Mouse (Mus musculus) neural tube, embryonic 13.5 days (tissue): ENCODE results near the gene Cxcl16. TPM values are rescaled to one million over a fixed set of nuclear protein-coding genes. Genes with fewer than 3 reads are reported as not detected.
A peak's percentile ranks its signal among the peaks of the same experiment; 100 is the strongest.
"Not testable (repeated sequence)": the region's sequence is repeated elsewhere in the genome, so short reads cannot be mapped to it uniquely, and the experiment has no call there.

Experiments used
- ATAC-seq: fragments of 200-750 bp; cut with Nextera tagmentation; 2 replicates; pipeline ENCODE4 v1.8.0; 2017; ENCODE audit warnings: low read depth, mild to moderate bottlenecking, moderate TSS enrichment, moderate library complexity
- H3K27ac ChIP-seq: fragments of 300-500 bp; sonication (generic); replicated peaks from 2 replicates; pipeline ENCODE4 v1.5.1; 2015; ENCODE audit warnings: moderate library complexity, mild to moderate bottlenecking, inconsistent platforms
- H3K27me3 ChIP-seq: fragments of 300-500 bp; sonication (generic); 2 replicates; pipeline ENCODE4 v1.6.1; 2015; ENCODE audit warnings: mild to moderate bottlenecking, inconsistent platforms
- H3K36me3 ChIP-seq: fragments of 300-500 bp; sonication (generic); 2 replicates; pipeline ENCODE4 v1.6.1; 2015; ENCODE audit warnings: mild to moderate bottlenecking, inconsistent platforms
- H3K4me1 ChIP-seq: fragments of 300-500 bp; sonication (generic); replicated peaks from 2 replicates; pipeline ENCODE4 v1.6.1; 2015; ENCODE audit warnings: inconsistent platforms
- H3K4me2 ChIP-seq: fragments of 300-500 bp; sonication (generic); 2 replicates; pipeline ENCODE4 v1.6.1; 2015; ENCODE audit warnings: inconsistent platforms, mild to moderate bottlenecking, moderate library complexity
- H3K4me3 ChIP-seq: fragments of 300-500 bp; sonication (generic); 2 replicates; pipeline ENCODE4 v1.5.1; 2015; ENCODE audit warnings: mild to moderate bottlenecking, inconsistent platforms
- H3K9ac ChIP-seq: fragments of 300-500 bp; sonication (generic); 2 replicates; pipeline ENCODE4 v1.6.1; 2015; ENCODE audit warnings: moderate library complexity, mild to moderate bottlenecking, inconsistent platforms
- H3K9me3 ChIP-seq: fragments of 300-500 bp; sonication (generic); 2 replicates; pipeline ENCODE4 v1.6.1; 2016; ENCODE audit warnings: inconsistent platforms
- WGBS: fragments of 180-500 bp; shearing (Covaris S2); methylation state at CpG from one replicate; pipeline ENCODE4 v1.1.7; 2015; 5-methylcytosine and 5-hydroxymethylcytosine counted together
- polyA plus RNA-seq: library from polyadenylated mRNA; unstranded; fragments of >200 nt; fragmentation: Nextera tagmentation; extraction: Ambion mirVana; gene quantifications from 2 replicates; pipeline ENCODE4 v1.2.1, GENCODE M21; 2015

Cxcl16 gene
- polyA plus RNA-seq, 1 experiment from 2014 or later, result 8.9 TPM

GRCm38 (mm10) chr11:70473291-70473690 is 13.5 kb upstream of the Cxcl16 start:
- H3K4me1 ChIP-seq, H3K27ac ChIP-seq, H3K4me3 ChIP-seq, H3K9me3 ChIP-seq, H3K27me3 ChIP-seq, ATAC-seq, H3K4me2 ChIP-seq, H3K9ac ChIP-seq, H3K36me3 ChIP-seq: not testable (repeated sequence)
- 92% methylated on average over 5 of the region's 5 CpGs for WGBS

DNA sequence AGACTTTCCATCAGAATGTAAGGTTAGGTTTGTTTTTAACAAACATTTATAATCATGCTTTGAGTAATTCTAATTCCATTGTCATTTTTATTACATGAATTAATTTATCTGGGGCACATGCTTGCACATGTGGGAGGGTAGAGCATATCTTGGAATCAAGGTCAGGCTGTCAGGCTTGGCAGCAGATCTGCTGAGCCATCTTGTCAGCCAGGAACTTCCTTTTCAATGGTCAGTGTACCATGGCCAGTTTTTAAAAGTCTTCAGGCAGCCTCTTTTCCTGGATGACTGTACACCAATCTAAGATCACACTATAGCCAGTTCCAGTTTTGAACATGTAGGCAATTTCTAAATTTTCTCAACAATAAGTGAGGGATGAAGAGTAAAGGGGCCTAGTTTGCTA is 12.9 kb upstream of the Cxcl16 start:
- Histone ChIP-seq H3K4me1 (no peaks in the 10 kb centered on the region), H3K27me3 (no peaks in the 10 kb centered on the region), H3K9ac (no peak overlapping the region), H3K4me3 (no peak overlapping the region), H3K9me3 (no peaks in the 10 kb centered on the region), H3K4me2 (no peak overlapping the region), H3K36me3 (no peaks in the 10 kb centered on the region), H3K27ac (no peak overlapping the region)
- no peak for ATAC-seq

DNA sequence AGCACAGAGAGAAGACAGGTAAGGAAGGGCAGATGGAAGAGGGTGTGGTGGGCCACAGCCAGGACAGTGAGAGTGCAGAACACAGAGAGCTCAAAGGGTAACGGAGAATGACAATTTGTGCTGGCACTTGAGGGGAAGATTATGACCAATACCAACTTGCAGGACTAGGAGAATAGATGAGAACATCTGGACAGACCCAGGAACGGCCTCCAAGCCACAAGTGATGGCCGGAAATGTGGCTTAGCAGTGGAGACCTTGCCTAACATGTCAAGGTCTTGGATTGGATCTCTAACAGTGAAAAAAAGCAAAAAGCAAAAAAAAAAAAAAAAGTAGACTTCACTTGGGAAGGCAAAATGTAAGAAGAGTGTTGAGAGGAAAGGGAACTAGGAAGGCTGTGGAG is 10.0 kb upstream of the Cxcl16 start:
- no peak for ATAC-seq
- no peaks in the 10 kb centered on the region for H3K36me3 ChIP-seq
- H3K4me3 ChIP-seq, result no peak overlapping the region
- H3K4me2 ChIP-seq, result no peak overlapping the region
- H3K27ac ChIP-seq, result no peak overlapping the region
- 85% methylated on average over 3 of the region's 3 CpGs for WGBS
- no peak overlapping the region for H3K9ac ChIP-seq
- peaks cover 26% of the 10 kb centered on the region for H3K27me3 ChIP-seq
- H3K4me1 ChIP-seq, result peaks cover 13% of the 10 kb centered on the region
- no peaks in the 10 kb centered on the region for H3K9me3 ChIP-seq

GRCm38 (mm10) chr11:70467902-70468619 is 8.3 kb upstream of the Cxcl16 start:
- peaks cover 13% of the 10 kb centered on the region for H3K4me1 ChIP-seq
- no peak overlapping the region for H3K27ac ChIP-seq
- H3K9ac ChIP-seq, result no peak overlapping the region
- no peaks in the 10 kb centered on the region for H3K9me3 ChIP-seq
- H3K27me3 ChIP-seq, result peaks cover 43% of the 10 kb centered on the region
- 94% methylated on average over 5 of the region's 5 CpGs for WGBS
- H3K4me3 ChIP-seq, result no peak overlapping the region
- no peak overlapping the region for H3K4me2 ChIP-seq
- ATAC-seq, result no peak
- H3K36me3 ChIP-seq, result no peaks in the 10 kb centered on the region

DNA sequence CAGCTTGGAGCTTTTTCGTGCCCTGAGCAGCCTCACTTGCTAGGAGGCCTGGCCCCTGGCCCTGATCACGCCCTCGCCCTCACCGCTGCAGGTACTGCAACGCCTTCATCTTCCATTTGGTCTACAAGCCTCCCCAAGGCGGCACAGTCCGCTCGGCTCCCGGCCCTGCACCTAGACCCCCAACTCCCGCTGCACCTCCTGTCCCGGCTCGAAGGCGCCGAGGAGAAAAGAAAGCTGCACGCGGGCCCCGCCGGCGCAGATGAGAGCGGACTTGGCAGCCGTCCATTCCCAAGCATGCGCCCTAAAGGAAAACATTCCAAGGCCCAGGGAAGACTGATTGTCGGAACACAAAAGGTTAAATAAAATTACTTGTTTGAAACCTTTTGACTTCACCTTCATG is 6.0 kb upstream of the Cxcl16 start:
- peaks cover 65% of the 10 kb centered on the region for H3K27me3 ChIP-seq
- peak overlapping the region; percentile 46 for H3K4me2 ChIP-seq
- H3K9me3 ChIP-seq, result no peaks in the 10 kb centered on the region
- ATAC-seq, result no peak
- H3K4me1 ChIP-seq, result peaks cover 13% of the 10 kb centered on the region
- 0 out of 2 replicates have a peak overlapping the region, but pooled peaks have one; percentile 12 for H3K4me3 ChIP-seq
- H3K9ac ChIP-seq, result peak overlapping the region; percentile 42; the same call in 1 of the 2 replicates
- 12% methylated on average over 23 of the region's 23 CpGs for WGBS
- no peak overlapping the region for H3K27ac ChIP-seq
- H3K36me3 ChIP-seq, result no peaks in the 10 kb centered on the region

- ATAC-seq, result no peak
- Histone ChIP-seq H3K4me2 (peak overlapping the region; percentile 46), H3K4me1 (peaks cover 13% of the 10 kb centered on the region), H3K9ac (peak overlapping the region; percentile 42; the same call in 1 of the 2 replicates), H3K4me3 (no peak overlapping the region), H3K36me3 (no peaks in the 10 kb centered on the region), H3K27ac (no peak overlapping the region), H3K9me3 (no peaks in the 10 kb centered on the region), H3K27me3 (peaks cover 71% of the 10 kb centered on the region)
- 28% methylated on average over 16 of the region's 16 CpGs for WGBS
Measured at GRCm38 (mm10) chr11:70465211-70465610, 5.4 kb upstream of the Cxcl16 start.

DNA sequence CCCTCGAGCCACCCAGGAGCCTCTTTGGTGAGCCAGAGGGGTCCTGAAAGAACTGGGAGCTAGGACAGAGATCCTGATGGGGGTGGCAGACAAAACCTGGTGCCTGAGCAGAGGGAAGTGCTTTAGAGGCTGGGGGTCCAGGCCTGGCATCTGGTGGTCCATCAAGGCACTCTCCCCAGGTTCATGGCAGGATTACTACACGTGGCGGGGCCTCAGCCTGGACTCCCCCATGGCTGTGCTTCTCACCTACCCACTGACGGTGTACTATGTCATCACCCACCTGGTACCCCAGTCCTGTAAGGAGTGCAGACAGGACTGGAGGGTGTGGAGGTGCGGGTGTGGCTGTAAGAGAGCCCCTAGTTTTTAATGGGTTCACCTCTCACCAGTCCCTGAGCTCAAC is 4.2 kb upstream of the Cxcl16 start:
- peaks cover 23% of the 10 kb centered on the region for H3K4me1 ChIP-seq
- H3K9me3 ChIP-seq, result no peaks in the 10 kb centered on the region
- no peaks in the 10 kb centered on the region for H3K36me3 ChIP-seq
- no peak overlapping the region for H3K27ac ChIP-seq
- no peak overlapping the region for H3K9ac ChIP-seq
- no peak overlapping the region for H3K4me2 ChIP-seq
- WGBS, result 81% methylated on average over 5 of the region's 5 CpGs
- ATAC-seq, result no peak
- H3K4me3 ChIP-seq, result no peak overlapping the region
- peaks cover 83% of the 10 kb centered on the region for H3K27me3 ChIP-seq

DNA sequence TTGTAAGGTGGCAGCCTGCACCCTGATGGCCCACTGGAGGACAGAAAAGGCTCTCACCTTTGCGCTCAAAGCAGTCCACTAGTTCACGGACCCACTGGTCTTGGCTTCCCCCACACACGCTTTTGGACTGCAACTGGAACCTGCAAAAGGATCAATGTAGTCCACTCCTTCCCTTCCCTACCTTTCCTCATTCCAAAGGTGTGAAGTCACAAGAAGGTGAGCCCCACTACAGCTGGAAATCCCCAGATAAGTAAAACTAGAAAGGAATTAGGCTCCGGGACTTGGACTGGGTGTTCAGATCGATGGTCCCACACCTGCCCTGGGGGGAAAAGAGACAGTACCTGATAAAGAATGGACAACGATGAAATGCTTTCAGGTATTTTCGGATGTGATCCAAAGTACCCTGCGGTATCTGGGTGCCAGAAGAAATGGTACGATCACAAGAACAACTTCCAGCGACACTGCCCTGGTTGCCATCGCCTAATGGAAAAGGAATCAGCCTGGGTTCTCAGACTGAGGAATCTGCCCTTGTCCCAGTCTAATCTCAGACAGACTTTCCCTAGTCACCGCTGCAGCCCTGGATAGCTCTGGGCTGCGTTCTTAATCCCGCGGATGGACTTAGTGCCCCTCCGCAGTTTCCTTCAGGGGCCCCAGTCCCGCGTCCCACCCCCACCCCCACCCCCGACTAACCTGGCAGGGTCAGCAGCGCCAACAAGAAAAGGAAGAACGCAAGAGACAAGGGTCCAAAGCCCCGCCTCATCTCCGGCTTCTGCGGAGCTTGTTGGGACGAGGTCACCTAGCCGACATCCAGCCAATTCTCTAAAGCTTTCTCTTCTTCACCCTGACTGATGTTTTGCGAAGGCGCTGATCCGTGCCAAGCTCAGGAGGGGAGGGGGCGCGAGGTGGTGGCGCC is 840 bp downstream of the Cxcl16 start, which contains the start of gene Zmynd15:
Gene Zmynd15, plus strand, starts transcription at position 746 of the 913 bp plus-strand sequence.
- peak within 1 kb of the TSS; percentile 42 for H3K4me3 ChIP-seq
- no peaks in the 10 kb centered on the region for H3K36me3 ChIP-seq
- H3K9me3 ChIP-seq, result no peaks in the 10 kb centered on the region
- no peak; the same call in 1 of the 2 replicates for ATAC-seq
- peak within 1 kb of the TSS; percentile 65 for H3K4me2 ChIP-seq
- peaks cover 60% of the 10 kb centered on the region for H3K27me3 ChIP-seq
- peak within 1 kb of the TSS; percentile 70 for H3K9ac ChIP-seq
- H3K4me1 ChIP-seq, result peaks cover 17% of the 10 kb centered on the region
- 20% methylated on average over 32 of the region's 32 CpGs for WGBS
- no peak within 1 kb of the TSS for H3K27ac ChIP-seq

- Histone ChIP-seq H3K36me3 (0 out of 2 replicates have a peak, but pooled peaks cover 5% of the 10 kb centered on the region), H3K27me3 (peaks cover 6% of the 10 kb centered on the region), H3K4me1 (peaks cover 24% of the 10 kb centered on the region), H3K4me3 (0 out of 2 replicates have a peak overlapping the region, but pooled peaks have one; percentile 61), H3K27ac (no peak overlapping the region), H3K9me3 (no peaks in the 10 kb centered on the region), H3K4me2 (peak overlapping the region; percentile 60; the same call in 1 of the 2 replicates), H3K9ac (peak overlapping the region; percentile 80; the same call in 1 of the 2 replicates)
- ATAC-seq, result no peak
- WGBS, result 93% methylated on average over 9 of the region's 9 CpGs
Measured at GRCm38 (mm10) chr11:70453261-70454044, 6.3 kb downstream of the Cxcl16 start.

GRCm38 (mm10) chr11:70451797-70452498 is 7.8 kb downstream of the Cxcl16 start, which contains the start of gene Med11:
TSS of gene Med11 (plus strand) at chr11:70451919.
- peak within 1 kb of the TSS; percentile 61 for H3K4me3 ChIP-seq
- 0 out of 2 replicates have a peak, but pooled peaks cover 5% of the 10 kb centered on the region for H3K36me3 ChIP-seq
- no peaks in the 10 kb centered on the region for H3K9me3 ChIP-seq
- under 1% methylated on average over 46 of the region's 46 CpGs for WGBS
- no peaks in the 10 kb centered on the region for H3K27me3 ChIP-seq
- H3K9ac ChIP-seq, result peak within 1 kb of the TSS; percentile 80
- H3K27ac ChIP-seq, result peak within 1 kb of the TSS; percentile 96
- peak within 1 kb of the TSS; percentile 60 for H3K4me2 ChIP-seq
- peak; percentile 97 for ATAC-seq
- peaks cover 24% of the 10 kb centered on the region for H3K4me1 ChIP-seq

DNA sequence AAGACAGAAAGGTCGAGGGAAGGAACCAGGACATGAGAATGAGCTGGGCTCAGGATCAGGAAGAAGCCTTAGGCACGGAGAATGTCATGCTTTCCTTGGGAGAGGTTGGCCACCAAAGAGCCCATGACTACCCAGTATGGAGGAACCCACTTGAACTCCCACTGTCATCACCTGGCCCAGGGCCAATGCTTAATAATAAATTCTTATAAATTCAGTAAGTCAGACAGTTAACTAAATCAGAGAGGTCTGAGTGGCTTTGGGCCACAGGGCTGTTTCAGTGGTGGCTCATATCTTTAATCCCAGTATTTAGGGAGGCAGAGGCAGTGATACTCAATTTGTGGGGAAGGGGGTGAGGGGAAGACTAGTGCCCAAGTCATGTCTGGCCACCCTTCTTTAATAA is 8.9 kb downstream of the Cxcl16 start:
- Histone ChIP-seq H3K4me1 (peaks cover 24% of the 10 kb centered on the region), H3K9ac (no peak overlapping the region), H3K27me3 (no peaks in the 10 kb centered on the region), H3K9me3 (no peaks in the 10 kb centered on the region), H3K36me3 (0 out of 2 replicates have a peak, but pooled peaks cover 5% of the 10 kb centered on the region), H3K27ac (no peak overlapping the region), H3K4me3 (no peak overlapping the region), H3K4me2 (no peak overlapping the region)
- WGBS, result 84% methylated on average over 2 of the region's 2 CpGs
- ATAC-seq, result 0 out of 2 replicates have a peak, but pooled peaks have one; percentile 2
